Mouse (Mus musculus) heart, embryonic 11.5 days (tissue): ENCODE results near the gene Mettl22. TPM values are rescaled to one million over a fixed set of nuclear protein-coding genes. Genes with fewer than 3 reads are reported as not detected.

Experiments
- ATAC-seq: fragments of 200-750 bp; cut with Nextera tagmentation; replicated peaks from 2 replicates; pipeline ENCODE4 v1.8.0; 2017; ENCODE audit warnings: moderate library complexity; ENCODE audit not compliant: insufficient number of reproducible peaks, low FRiP score, low TSS enrichment
- H3K27ac ChIP-seq: fragments of 300-500 bp; sonication (generic); 2 replicates; pipeline ENCODE4 v1.5.1; 2014; ENCODE audit warnings: mild to moderate bottlenecking, low read depth, low read length
- H3K27me3 ChIP-seq: fragments of 300-500 bp; sonication (generic); 2 replicates; pipeline ENCODE4 v1.6.1; 2014; ENCODE audit warnings: mild to moderate bottlenecking, low read length, mixed read lengths; ENCODE audit not compliant: control insufficient read depth, insufficient read depth
- H3K36me3 ChIP-seq: fragments of 300-500 bp; sonication (generic); 2 replicates; pipeline ENCODE4 v1.6.1; 2014; ENCODE audit warnings: mild to moderate bottlenecking, low read length, moderate library complexity, mixed read lengths; ENCODE audit not compliant: control insufficient read depth, insufficient read depth
- H3K4me1 ChIP-seq: fragments of 300-500 bp; sonication (generic); 2 replicates; pipeline ENCODE4 v1.6.1; 2014; ENCODE audit warnings: low read length; ENCODE audit not compliant: control insufficient read depth, insufficient read depth
- H3K4me2 ChIP-seq: fragments of 300-500 bp; sonication (generic); 2 replicates; pipeline ENCODE4 v1.6.1; 2014; ENCODE audit warnings: mild to moderate bottlenecking, moderate library complexity
- H3K4me3 ChIP-seq: fragments of 300-500 bp; sonication (generic); 2 replicates; pipeline ENCODE4 v1.5.1; 2014; ENCODE audit warnings: low read depth, low read length
- H3K9ac ChIP-seq: fragments of 300-500 bp; sonication (generic); 2 replicates; pipeline ENCODE4 v1.6.1; 2014; ENCODE audit warnings: mild to moderate bottlenecking, low read depth, low read length, moderate library complexity
- H3K9me3 ChIP-seq: fragments of 300-500 bp; sonication (generic); replicated peaks from 2 replicates; pipeline ENCODE4 v1.6.1; 2016; ENCODE audit warnings: low read length; ENCODE audit not compliant: control insufficient read depth
- WGBS: fragments of 180-500 bp; shearing (Covaris S2); extraction: QIAGEN DNeasy Blood & Tissue Kit; methylation state at CpG from one replicate; pipeline ENCODE4 v1.1.7; 2014; ENCODE audit not compliant: insufficient replicate concordance; 5-methylcytosine and 5-hydroxymethylcytosine counted together
- polyA plus RNA-seq: library from polyadenylated mRNA; unstranded; fragments of >200 nt; fragmentation: Nextera tagmentation; extraction: Ambion mirVana; gene quantifications from 2 replicates; pipeline ENCODE4 v1.2.1, GENCODE M21; 2014

Mettl22 gene
- polyA plus RNA-seq, 1 experiment from 2014 or later: 39.7 TPM

DNA sequence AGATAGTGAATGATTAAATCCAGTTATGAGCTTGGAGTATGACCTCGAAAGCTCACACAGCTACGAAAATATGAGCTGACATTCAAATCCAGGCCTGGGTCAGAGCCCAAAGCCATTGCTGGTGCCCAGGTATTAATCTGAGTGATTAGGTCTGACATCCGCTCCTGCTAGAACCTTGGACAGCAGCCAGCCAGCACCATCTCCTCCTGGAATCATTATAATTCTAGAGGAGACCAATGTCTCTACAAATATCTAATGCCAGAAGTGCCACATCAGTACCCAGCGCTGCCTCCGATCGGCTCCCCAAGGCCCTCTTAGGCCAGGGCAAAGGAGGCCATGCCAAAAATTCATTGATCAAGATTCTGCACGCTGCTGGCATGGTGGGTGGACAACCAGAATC, 25.7 kb upstream of the Mettl22 start:
- Histone ChIP-seq H3K4me3 (no peak overlapping the region), H3K9me3 (no peaks in the 10 kb centered on the region), H3K27ac (no peak overlapping the region), H3K9ac (no peak overlapping the region), H3K36me3 (no peaks in the 10 kb centered on the region), H3K27me3 (0 out of 2 replicates have a peak, but pooled peaks cover 7% of the 10 kb centered on the region), H3K4me2 (no peak overlapping the region), H3K4me1 (no peaks in the 10 kb centered on the region)
- WGBS: 78% methylated on average over 7 of the region's 7 CpGs
- no peak for ATAC-seq

DNA sequence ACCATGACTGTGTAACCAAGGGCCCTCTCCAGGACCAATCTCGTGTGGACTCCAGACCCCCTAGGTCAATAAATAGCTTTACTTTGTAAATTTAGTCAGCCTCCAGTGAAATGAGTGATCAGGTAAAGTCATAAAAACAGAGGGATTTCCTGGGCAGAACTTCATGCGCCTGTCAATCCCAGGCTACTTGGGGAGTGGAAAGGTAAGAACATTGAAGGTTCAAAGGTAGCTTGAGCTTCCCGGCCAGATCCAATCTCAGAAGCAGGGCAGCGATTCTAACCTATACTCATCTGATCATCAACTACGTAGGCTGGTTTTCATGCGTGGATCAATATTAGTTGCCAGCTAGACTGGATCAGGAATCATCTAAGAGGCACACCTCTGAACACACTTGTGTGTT, 24.3 kb upstream of the Mettl22 start:
- Histone ChIP-seq H3K36me3 (no peaks in the 10 kb centered on the region), H3K27me3 (0 out of 2 replicates have a peak, but pooled peaks cover 7% of the 10 kb centered on the region), H3K4me3 (no peak overlapping the region), H3K9me3 (no peaks in the 10 kb centered on the region), H3K4me2 (no peak overlapping the region), H3K9ac (no peak overlapping the region), H3K27ac (no peak overlapping the region), H3K4me1 (no peaks in the 10 kb centered on the region)
- 83% methylated on average over 6 of the region's 6 CpGs for WGBS
- ATAC-seq: no peak

DNA sequence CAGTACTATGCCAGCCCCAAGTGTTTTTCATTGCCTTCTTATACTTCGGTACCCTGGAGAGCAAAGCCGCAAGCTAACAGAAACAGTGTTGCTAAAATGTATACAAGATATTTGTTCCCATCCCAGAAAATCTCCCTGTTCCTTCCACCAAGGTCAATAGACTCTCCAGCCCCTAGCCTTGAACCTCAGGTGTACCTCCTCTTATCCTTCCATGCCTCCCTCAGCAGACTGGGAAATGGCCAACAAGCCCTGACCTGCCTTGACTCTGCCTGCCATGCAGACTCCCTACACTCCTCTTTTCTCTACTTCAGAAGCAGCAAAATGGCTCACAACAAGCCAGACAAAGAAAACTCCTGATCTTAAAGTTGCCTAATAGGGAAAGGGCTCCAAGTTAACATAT, 17.3 kb upstream of the Mettl22 start:
- H3K9ac ChIP-seq: no peak overlapping the region
- no peak for ATAC-seq
- 91% methylated on average over 2 of the region's 2 CpGs for WGBS
- H3K36me3 ChIP-seq: no peaks in the 10 kb centered on the region
- H3K27ac ChIP-seq: no peak overlapping the region
- no peak overlapping the region for H3K4me3 ChIP-seq
- peaks cover 4% of the 10 kb centered on the region; the same call in 1 of the 2 replicates for H3K27me3 ChIP-seq
- H3K4me1 ChIP-seq: no peaks in the 10 kb centered on the region
- no peak overlapping the region for H3K4me2 ChIP-seq
- H3K9me3 ChIP-seq: no peaks in the 10 kb centered on the region

DNA sequence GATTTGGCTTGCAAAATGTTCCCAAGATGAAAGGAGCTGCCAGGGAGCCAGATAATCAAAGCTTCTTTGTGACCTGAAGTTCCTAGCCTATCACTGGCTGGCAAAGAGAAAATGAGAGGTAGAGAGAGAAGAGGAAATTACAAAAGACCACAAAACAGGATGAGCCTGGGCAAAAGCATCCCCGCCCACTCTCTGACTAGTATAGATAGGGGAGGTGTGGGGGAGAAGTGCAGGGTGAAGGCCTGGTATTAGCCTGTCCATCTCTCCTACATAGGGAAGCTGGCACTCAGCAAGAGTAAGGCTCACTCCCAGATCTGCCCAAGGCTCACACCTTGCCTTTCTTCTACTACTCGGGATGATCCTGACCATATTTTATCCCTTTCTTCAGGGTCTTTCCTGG, 15.4 kb upstream of the Mettl22 start:
- Histone ChIP-seq H3K4me1 (no peaks in the 10 kb centered on the region), H3K27me3 (peaks cover 4% of the 10 kb centered on the region; the same call in 1 of the 2 replicates), H3K36me3 (no peaks in the 10 kb centered on the region), H3K4me3 (no peak overlapping the region), H3K9ac (no peak overlapping the region), H3K4me2 (no peak overlapping the region), H3K9me3 (no peaks in the 10 kb centered on the region), H3K27ac (no peak overlapping the region)
- ATAC-seq: no peak
- 40% methylated on average over 2 of the region's 2 CpGs for WGBS

DNA sequence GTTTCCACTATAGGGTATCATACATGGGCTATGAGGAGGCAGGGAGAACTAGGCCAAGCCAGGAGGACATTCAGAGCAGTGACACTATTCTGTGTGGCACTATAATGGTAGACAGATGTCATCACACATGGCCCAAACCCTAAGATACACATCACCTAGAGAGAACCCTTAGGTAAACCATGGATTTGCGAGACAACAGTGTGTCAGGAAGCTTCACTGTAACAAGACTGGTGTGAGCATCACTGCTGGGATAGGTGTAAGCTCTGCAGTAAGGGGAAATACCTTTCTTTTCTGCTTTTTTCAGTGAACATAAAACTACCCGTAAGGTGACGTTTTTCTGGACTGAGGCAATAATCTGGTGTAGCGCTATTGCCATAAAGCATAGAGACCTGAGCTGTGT, 12.2 kb upstream of the Mettl22 start:
- Histone ChIP-seq H3K4me1 (no peaks in the 10 kb centered on the region), H3K27ac (no peak overlapping the region), H3K9me3 (no peaks in the 10 kb centered on the region), H3K4me2 (no peak overlapping the region), H3K36me3 (no peaks in the 10 kb centered on the region), H3K4me3 (no peak overlapping the region), H3K27me3 (peaks cover 4% of the 10 kb centered on the region; the same call in 1 of the 2 replicates), H3K9ac (no peak overlapping the region)
- no peak for ATAC-seq
- 88% methylated on average over 4 of the region's 4 CpGs for WGBS

DNA sequence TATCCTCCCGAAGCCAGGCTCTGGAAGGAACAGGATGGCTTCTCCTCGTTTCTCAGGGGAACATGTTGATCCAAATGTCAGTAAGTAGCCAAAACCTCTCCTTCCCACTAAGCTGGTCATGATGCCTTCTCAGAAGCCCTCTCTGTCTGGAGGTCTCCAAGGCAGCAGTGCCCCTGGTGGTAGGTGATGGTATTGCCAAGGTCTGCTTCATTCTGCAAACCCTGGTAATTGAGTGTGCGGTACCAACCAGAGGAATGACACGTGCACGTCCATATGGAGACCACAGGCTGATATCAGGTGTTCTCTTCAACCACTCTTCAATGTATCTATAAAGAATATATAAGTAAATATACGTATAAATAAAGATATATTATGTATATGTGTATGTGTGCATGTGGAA, 11.5 kb upstream of the Mettl22 start:
- H3K4me1 ChIP-seq: no peaks in the 10 kb centered on the region
- WGBS: 33% methylated on average over 6 of the region's 6 CpGs
- H3K27ac ChIP-seq: no peak overlapping the region
- no peaks in the 10 kb centered on the region for H3K27me3 ChIP-seq
- no peaks in the 10 kb centered on the region for H3K36me3 ChIP-seq
- no peak for ATAC-seq
- no peak overlapping the region for H3K4me3 ChIP-seq
- no peak overlapping the region for H3K9ac ChIP-seq
- H3K9me3 ChIP-seq: no peaks in the 10 kb centered on the region
- H3K4me2 ChIP-seq: no peak overlapping the region

DNA sequence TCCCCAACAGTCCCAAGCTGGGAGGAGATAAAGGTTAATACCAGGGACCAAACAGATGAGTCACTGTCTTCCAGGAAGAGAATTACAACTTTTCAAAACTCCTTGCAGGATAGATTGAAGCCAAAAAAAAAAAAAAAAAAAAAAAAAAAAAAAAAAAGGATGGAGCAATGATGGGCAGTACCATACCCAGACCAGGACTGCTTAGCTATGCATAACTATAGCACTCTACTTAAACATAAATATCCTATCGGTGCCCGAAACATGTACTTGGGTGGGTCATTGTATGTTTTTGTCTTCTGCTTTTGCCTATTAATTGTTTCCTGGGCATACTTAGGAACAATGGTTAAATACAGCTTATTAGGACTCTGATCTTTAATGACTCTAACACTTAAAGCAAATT, 456 bp upstream of the Mettl22 start:
- 0 out of 2 replicates have a peak, but pooled peaks cover 2% of the 10 kb centered on the region for H3K36me3 ChIP-seq
- no peak for ATAC-seq
- 74% methylated on average over 2 of the region's 2 CpGs for WGBS
- no peaks in the 10 kb centered on the region for H3K9me3 ChIP-seq
- H3K4me2 ChIP-seq: peak overlapping the region; percentile 65
- 0 out of 2 replicates have a peak, but pooled peaks cover 3% of the 10 kb centered on the region for H3K4me1 ChIP-seq
- peak overlapping the region; percentile 70 for H3K4me3 ChIP-seq
- no peaks in the 10 kb centered on the region for H3K27me3 ChIP-seq
- no peak overlapping the region for H3K27ac ChIP-seq
- H3K9ac ChIP-seq: no peak overlapping the region

DNA sequence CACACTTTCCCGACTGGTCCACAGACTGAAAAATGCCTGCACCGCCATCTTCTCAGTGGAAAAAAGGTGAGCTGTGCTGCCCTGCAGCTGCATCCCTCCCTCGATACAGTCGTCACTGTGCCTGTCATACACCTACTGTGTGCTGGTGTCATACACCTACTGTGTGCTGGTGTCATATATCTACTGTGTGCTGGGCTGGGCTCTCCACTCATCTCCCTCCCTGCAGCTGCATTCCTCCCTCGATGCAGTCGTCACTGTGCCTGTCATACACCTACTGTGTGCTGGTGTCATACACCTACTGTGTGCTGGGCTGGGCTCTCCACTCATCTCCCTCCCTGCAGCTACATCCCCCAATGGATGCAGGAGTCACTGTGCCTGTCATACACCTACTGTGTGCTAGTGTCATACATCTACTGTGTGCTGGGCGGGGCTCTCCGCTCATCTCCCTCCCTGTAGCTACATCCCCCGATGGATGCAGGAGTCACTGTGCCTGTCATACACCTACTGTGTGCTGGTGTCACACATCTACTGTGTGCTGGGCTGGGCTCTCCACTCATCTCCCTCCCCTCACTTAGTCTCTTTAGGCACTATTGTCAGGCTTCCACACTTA, 16.9 kb downstream of the Mettl22 start:
- Histone ChIP-seq H3K27ac (no peak overlapping the region), H3K4me2 (no peak overlapping the region), H3K9me3 (no peaks in the 10 kb centered on the region), H3K4me3 (no peak overlapping the region), H3K36me3 (peaks cover 6% of the 10 kb centered on the region), H3K27me3 (no peaks in the 10 kb centered on the region), H3K9ac (no peak overlapping the region), H3K4me1 (no peaks in the 10 kb centered on the region)
- ATAC-seq: no peak
- WGBS: 87% methylated on average over 9 of the region's 9 CpGs

DNA sequence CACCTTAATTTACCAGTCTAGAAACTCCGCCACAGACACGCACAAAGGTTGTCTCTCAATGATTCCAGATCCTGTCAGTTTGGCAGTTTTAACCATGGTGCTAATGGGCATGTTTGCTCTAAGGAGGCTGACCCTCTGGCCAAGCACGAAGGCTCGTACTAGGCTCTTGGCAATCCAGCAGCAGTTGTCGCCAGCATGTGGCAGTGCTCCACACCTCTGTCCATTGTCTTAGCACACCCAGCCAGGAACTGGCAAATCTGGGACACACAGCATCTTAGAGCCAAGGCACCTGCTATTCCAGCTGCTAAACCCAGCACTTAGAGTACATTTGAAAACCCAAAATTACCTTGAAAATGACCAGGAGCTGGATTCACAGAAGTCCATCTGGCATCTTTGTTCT, 18.8 kb downstream of the Mettl22 start:
- no peak overlapping the region for H3K27ac ChIP-seq
- ATAC-seq: no peak
- WGBS: 87% methylated on average over 5 of the region's 5 CpGs
- peaks cover 6% of the 10 kb centered on the region for H3K36me3 ChIP-seq
- no peaks in the 10 kb centered on the region for H3K4me1 ChIP-seq
- H3K4me2 ChIP-seq: no peak overlapping the region
- no peak overlapping the region for H3K9ac ChIP-seq
- H3K27me3 ChIP-seq: no peaks in the 10 kb centered on the region
- no peak overlapping the region for H3K4me3 ChIP-seq
- no peaks in the 10 kb centered on the region for H3K9me3 ChIP-seq
